Mouse (Mus musculus) forebrain, embryonic 16.5 days (tissue): ENCODE measurements around the gene Acsl3. TPM values are rescaled to one million over a fixed set of nuclear protein-coding genes. Genes with fewer than 3 reads are reported as not detected.

Experiments used
- ATAC-seq: fragments of 200-750 bp; cut with Nextera tagmentation; 2 replicates; pipeline ENCODE4 v1.8.0; 2017; ENCODE audit warnings: mild to moderate bottlenecking, moderate library complexity
- H3K27ac ChIP-seq: fragments of 300-500 bp; sonication (generic); 2 replicates; pipeline ENCODE4 v1.5.1; 2014; ENCODE audit warnings: low read length, control low read depth
- H3K27me3 ChIP-seq: fragments of 300-500 bp; sonication (generic); replicated peaks from 2 replicates; pipeline ENCODE4 v1.6.1; 2014; ENCODE audit warnings: low read length; ENCODE audit not compliant: control insufficient read depth, insufficient read depth
- H3K36me3 ChIP-seq: fragments of 300-500 bp; sonication (generic); 2 replicates; pipeline ENCODE4 v1.6.1; 2014; ENCODE audit not compliant: control insufficient read depth, insufficient read depth
- H3K4me1 ChIP-seq: fragments of 300-500 bp; sonication (generic); replicated peaks from 2 replicates; pipeline ENCODE4 v1.6.1; 2014; ENCODE audit warnings: low read length; ENCODE audit not compliant: control insufficient read depth, insufficient read depth
- H3K4me2 ChIP-seq: fragments of 300-500 bp; sonication (generic); 2 replicates; pipeline ENCODE4 v1.6.1; 2014; ENCODE audit warnings: mild to moderate bottlenecking, low read length, control low read depth
- H3K4me3 ChIP-seq: fragments of 300-500 bp; sonication (generic); replicated peaks from 2 replicates; pipeline ENCODE4 v1.5.1; 2014; ENCODE audit warnings: mild to moderate bottlenecking, low read length, control low read depth
- H3K9ac ChIP-seq: fragments of 300-500 bp; sonication (generic); replicated peaks from 2 replicates; pipeline ENCODE4 v1.6.1; 2014; ENCODE audit warnings: low read depth, low read length, control low read depth
- H3K9me3 ChIP-seq: fragments of 300-500 bp; sonication (generic); 2 replicates; pipeline ENCODE4 v1.6.1; 2016; ENCODE audit warnings: low read length; ENCODE audit not compliant: control insufficient read depth
- WGBS: fragments of 180-500 bp; shearing (Covaris S2); extraction: QIAGEN DNeasy Blood & Tissue Kit; methylation state at CpG from one replicate; pipeline ENCODE4 v1.1.7; 2014; 5-methylcytosine and 5-hydroxymethylcytosine counted together
- polyA plus RNA-seq: library from polyadenylated mRNA; unstranded; fragments of >200 nt; fragmentation: Nextera tagmentation; extraction: Ambion mirVana; gene quantifications from 2 replicates; pipeline ENCODE4 v1.2.1, GENCODE M21; 2015

The Acsl3 gene
- 87.6 and 91.3 TPM in 2 replicates for polyA plus RNA-seq

- H3K27me3 ChIP-seq, result no peaks in the 10 kb centered on the region
- H3K27ac ChIP-seq, result peak within 1 kb of the TSS; percentile 97
- WGBS, result under 1% methylated on average over 99 of the region's 104 CpGs
- no peaks in the 10 kb centered on the region for H3K36me3 ChIP-seq
- ATAC-seq, result peak; percentile 100
- peak within 1 kb of the TSS; percentile 98 for H3K9ac ChIP-seq
- H3K9me3 ChIP-seq, result no peaks in the 10 kb centered on the region
- H3K4me1 ChIP-seq, result peaks cover 29% of the 10 kb centered on the region
- peak within 1 kb of the TSS; percentile 60 for H3K4me2 ChIP-seq
- H3K4me3 ChIP-seq, result peak within 1 kb of the TSS; percentile 97
These were observed at the start of gene Acsl3, which contains the start of gene Utp14b for GRCm38 (mm10) chr1:78657671-78658440. TSS of gene Acsl3 (plus strand) at chr1:78657825. TSS of gene Utp14b (plus strand) at chr1:78658038.

- no peaks in the 10 kb centered on the region for H3K9me3 ChIP-seq
- 31% methylated on average over 12 of the region's 12 CpGs for whole genome bisulfite sequencing
- no peak overlapping the region for H3K9ac ChIP-seq
- H3K36me3 ChIP-seq, result no peaks in the 10 kb centered on the region
- no peak for ATAC-seq
- no peak overlapping the region for H3K4me3 ChIP-seq
- H3K27me3 ChIP-seq, result no peaks in the 10 kb centered on the region
- H3K4me1 ChIP-seq, result no peaks in the 10 kb centered on the region
- no peak overlapping the region for H3K27ac ChIP-seq
- no peak overlapping the region for H3K4me2 ChIP-seq
These were observed 48.3 kb upstream of the Acsl3 start for GRCm38 (mm10) chr1:78609134-78609907.

- ATAC-seq, result no peak
- no peak overlapping the region for H3K27ac ChIP-seq
- H3K4me3 ChIP-seq, result no peak overlapping the region
- no peaks in the 10 kb centered on the region for H3K36me3 ChIP-seq
- no peak overlapping the region for H3K9ac ChIP-seq
- WGBS, result 76% methylated on average over 4 of the region's 4 CpGs
- no peaks in the 10 kb centered on the region for H3K27me3 ChIP-seq
- no peak overlapping the region for H3K4me2 ChIP-seq
- no peaks in the 10 kb centered on the region for H3K4me1 ChIP-seq
- no peaks in the 10 kb centered on the region for H3K9me3 ChIP-seq
These were observed 46.6 kb upstream of the Acsl3 start for GRCm38 (mm10) chr1:78611039-78611438.

- WGBS, result 96% methylated on average over 1 of the region's 1 CpGs
These were observed 44.7 kb upstream of the Acsl3 start for GRCm38 (mm10) chr1:78612959-78613358.

GRCm38 (mm10) chr1:78624352-78624751, 33.3 kb upstream of the Acsl3 start:
- no peaks in the 10 kb centered on the region for H3K27me3 ChIP-seq
- H3K27ac ChIP-seq, result no peak overlapping the region
- no peaks in the 10 kb centered on the region for H3K4me1 ChIP-seq
- ATAC-seq, result no peak
- H3K36me3 ChIP-seq, result no peaks in the 10 kb centered on the region
- H3K4me2 ChIP-seq, result no peak overlapping the region
- no peak overlapping the region for H3K9ac ChIP-seq
- 88% methylated on average over 2 of the region's 2 CpGs for WGBS
- H3K9me3 ChIP-seq, result no peaks in the 10 kb centered on the region
- no peak overlapping the region for H3K4me3 ChIP-seq

More at GRCm38 (mm10) chr1:78612959-78613358, 44.7 kb upstream of the Acsl3 start:
- Histone ChIP-seq H3K27me3 (no peaks in the 10 kb centered on the region), H3K4me1 (no peaks in the 10 kb centered on the region), H3K36me3 (no peaks in the 10 kb centered on the region), H3K9ac (no peak overlapping the region), H3K9me3 (no peaks in the 10 kb centered on the region), H3K27ac (no peak overlapping the region), H3K4me2 (no peak overlapping the region), H3K4me3 (no peak overlapping the region)
- ATAC-seq, result no peak

GRCm38 (mm10) chr1:78634486-78634885, 23.1 kb upstream of the Acsl3 start:
- Histone ChIP-seq H3K4me2 (no peak overlapping the region), H3K4me1 (no peaks in the 10 kb centered on the region), H3K9ac (no peak overlapping the region), H3K4me3 (no peak overlapping the region), H3K9me3 (no peaks in the 10 kb centered on the region), H3K27ac (no peak overlapping the region), H3K36me3 (no peaks in the 10 kb centered on the region), H3K27me3 (no peaks in the 10 kb centered on the region)
- ATAC-seq, result no peak
- 60% methylated on average over 3 of the region's 3 CpGs for WGBS

- no peaks in the 10 kb centered on the region for H3K4me1 ChIP-seq
- no peak overlapping the region for H3K4me2 ChIP-seq
- no peak for ATAC-seq
- no peak overlapping the region for H3K9ac ChIP-seq
- no peaks in the 10 kb centered on the region for H3K36me3 ChIP-seq
- H3K4me3 ChIP-seq, result no peak overlapping the region
- H3K27ac ChIP-seq, result no peak overlapping the region
- H3K9me3 ChIP-seq, result no peaks in the 10 kb centered on the region
- H3K27me3 ChIP-seq, result no peaks in the 10 kb centered on the region
These were observed 16.8 kb upstream of the Acsl3 start for GRCm38 (mm10) chr1:78640871-78641270.

- Histone ChIP-seq H3K4me2 (no peak overlapping the region), H3K4me1 (no peaks in the 10 kb centered on the region), H3K27ac (no peak overlapping the region), H3K27me3 (no peaks in the 10 kb centered on the region), H3K4me3 (no peak overlapping the region), H3K9ac (no peak overlapping the region), H3K36me3 (no peaks in the 10 kb centered on the region), H3K9me3 (no peaks in the 10 kb centered on the region)
- no peak for ATAC-seq
- 95% methylated on average over 3 of the region's 3 CpGs for WGBS
These were observed 15.8 kb upstream of the Acsl3 start for GRCm38 (mm10) chr1:78641791-78642190.

- no peaks in the 10 kb centered on the region for H3K36me3 ChIP-seq
- no peaks in the 10 kb centered on the region for H3K4me1 ChIP-seq
- no peak overlapping the region for H3K4me3 ChIP-seq
- no peak overlapping the region for H3K27ac ChIP-seq
- no peaks in the 10 kb centered on the region for H3K27me3 ChIP-seq
- H3K4me2 ChIP-seq, result no peak overlapping the region
- H3K9me3 ChIP-seq, result no peaks in the 10 kb centered on the region
- WGBS, result 70% methylated on average over 2 of the region's 2 CpGs
- ATAC-seq, result no peak
- H3K9ac ChIP-seq, result no peak overlapping the region
These were observed 15.4 kb upstream of the Acsl3 start for GRCm38 (mm10) chr1:78642197-78642596.
